Mouse (Mus musculus) E14TG2a.4 (cell line): ENCODE results near the gene G6pc3.

ENCODE experiments used
- H3K27me3 ChIP-seq: 2 replicates; pipeline ENCODE4 v1.6.1; 2014; ENCODE audit warnings: low read length, control low read depth; ENCODE audit not compliant: insufficient read depth
- H3K36me3 ChIP-seq: 2 replicates; pipeline ENCODE4 v1.6.1; 2014; ENCODE audit warnings: low read length, control low read depth; ENCODE audit not compliant: insufficient read depth
- H3K4me1 ChIP-seq: replicated peaks from 2 replicates; pipeline ENCODE4 v1.6.1; 2014; ENCODE audit warnings: low read depth, low read length, control low read depth
- H3K4me3 ChIP-seq: replicated peaks from 2 replicates; pipeline ENCODE4 v1.5.1; 2014; ENCODE audit warnings: mild to moderate bottlenecking, low read length
- H3K9me3 ChIP-seq: 2 replicates; pipeline ENCODE4 v1.6.1; 2014; ENCODE audit warnings: low read length, control low read depth
- CTCF ChIP-seq: conservative IDR thresholded peaks from 2 replicates; pipeline ENCODE4 v1.5.1; 2014; ENCODE audit warnings: low read length
- NANOG ChIP-seq: IDR thresholded peaks from 2 replicates; pipeline ENCODE4 v1.6.1; 2014; ENCODE audit warnings: borderline replicate concordance, low read length, mixed read lengths
- POU5F1 ChIP-seq: IDR thresholded peaks from 2 replicates; pipeline ENCODE4 v1.6.1; 2014; ENCODE audit warnings: low read length, borderline replicate concordance

G6pc3 gene

GRCm38 (mm10) chr11:102189461-102190436 is at the start of gene G6pc3:
Gene G6pc3 (plus strand): TSS chr11:102189620.
- H3K9me3 ChIP-seq: no peaks in the 10 kb centered on the region
- peak within 1 kb of the TSS; percentile 76 for H3K4me3 ChIP-seq
- H3K36me3 ChIP-seq: peaks cover 30% of the 10 kb centered on the region
- H3K27me3 ChIP-seq: peaks cover 10% of the 10 kb centered on the region; the same call in 1 of the 2 replicates
- H3K4me1 ChIP-seq: peaks cover 43% of the 10 kb centered on the region
- no peak for TF ChIP-seq CTCF
- no peak for TF ChIP-seq NANOG
- TF ChIP-seq POU5F1: no peak

- Histone ChIP-seq H3K9me3 (no peaks in the 10 kb centered on the region), H3K4me1 (peaks cover 35% of the 10 kb centered on the region), H3K27me3 (peaks cover 16% of the 10 kb centered on the region), H3K36me3 (no peaks in the 10 kb centered on the region), H3K4me3 (no peak overlapping the region)
- TF ChIP-seq NANOG (no peak), POU5F1 (no peak), CTCF (peak; percentile 77)
Measured at GRCm38 (mm10) chr11:102140508-102140907, 48.9 kb upstream of the G6pc3 start.

- H3K36me3 ChIP-seq: no peaks in the 10 kb centered on the region
- no peak for TF ChIP-seq CTCF
- TF ChIP-seq NANOG: no peak
- no peak for TF ChIP-seq POU5F1
- H3K4me3 ChIP-seq: no peak overlapping the region
- H3K4me1 ChIP-seq: peaks cover 41% of the 10 kb centered on the region
- H3K27me3 ChIP-seq: peaks cover 35% of the 10 kb centered on the region
- no peaks in the 10 kb centered on the region for H3K9me3 ChIP-seq
Measured at GRCm38 (mm10) chr11:102142355-102142754, 47.1 kb upstream of the G6pc3 start.

GRCm38 (mm10) chr11:102144957-102145470 is 44.4 kb upstream of the G6pc3 start:
- Histone ChIP-seq H3K4me1 (peaks cover 56% of the 10 kb centered on the region), H3K9me3 (no peaks in the 10 kb centered on the region), H3K27me3 (peaks cover 55% of the 10 kb centered on the region), H3K4me3 (peak overlapping the region; percentile 76), H3K36me3 (no peaks in the 10 kb centered on the region)
- no peak for TF ChIP-seq CTCF
- no peak for TF ChIP-seq NANOG

- Histone ChIP-seq H3K4me1 (peaks cover 56% of the 10 kb centered on the region), H3K4me3 (peak within 1 kb of the TSS; percentile 76), H3K9me3 (no peaks in the 10 kb centered on the region), H3K36me3 (no peaks in the 10 kb centered on the region), H3K27me3 (peaks cover 55% of the 10 kb centered on the region)
- TF ChIP-seq POU5F1: no peak
- no peak for TF ChIP-seq NANOG
- no peak for TF ChIP-seq CTCF
Measured at GRCm38 (mm10) chr11:102145471-102146001, 43.9 kb upstream of the G6pc3 start, which contains the start of gene Nags. Gene Nags (plus strand): TSS chr11:102145513.

GRCm38 (mm10) chr11:102146005-102146404 is 43.4 kb upstream of the G6pc3 start:
- Histone ChIP-seq H3K4me1 (peaks cover 56% of the 10 kb centered on the region), H3K9me3 (no peaks in the 10 kb centered on the region), H3K4me3 (peak overlapping the region; percentile 76), H3K27me3 (peaks cover 55% of the 10 kb centered on the region), H3K36me3 (no peaks in the 10 kb centered on the region)
- TF ChIP-seq NANOG (no peak), CTCF (no peak), POU5F1 (no peak)

- no peaks in the 10 kb centered on the region for H3K36me3 ChIP-seq
- no peak for TF ChIP-seq POU5F1
- no peak for TF ChIP-seq CTCF
Measured at GRCm38 (mm10) chr11:102146531-102146930, 42.9 kb upstream of the G6pc3 start.

GRCm38 (mm10) chr11:102147213-102147989 is 42.0 kb upstream of the G6pc3 start:
- Histone ChIP-seq H3K4me1 (peaks cover 67% of the 10 kb centered on the region), H3K27me3 (peaks cover 55% of the 10 kb centered on the region), H3K9me3 (no peaks in the 10 kb centered on the region), H3K4me3 (peak overlapping the region; percentile 76), H3K36me3 (peaks cover 2% of the 10 kb centered on the region)
- TF ChIP-seq POU5F1 (no peak), CTCF (no peak), NANOG (no peak)

More at GRCm38 (mm10) chr11:102146531-102146930, 42.9 kb upstream of the G6pc3 start:
- Histone ChIP-seq H3K4me1 (peaks cover 58% of the 10 kb centered on the region), H3K9me3 (no peaks in the 10 kb centered on the region), H3K4me3 (peak overlapping the region; percentile 76), H3K27me3 (peaks cover 55% of the 10 kb centered on the region)
